Mouse (Mus musculus) heart, adult 9 months (tissue): ENCODE measurements around the gene Rasal1.

ENCODE experiments used
- DNase-seq, 2 experiments: peaks; one replicate each; pipeline ENCODE4 v3.0.0; 2022; ENCODE audit warnings: low spot score in 2 of 2

The Rasal1 gene

GRCm38 (mm10) chr5:120653873-120654272, 5.3 kb downstream of the Rasal1 start:
- DNase-seq, result no peak

GRCm38 (mm10) chr5:120656281-120656751, 7.7 kb downstream of the Rasal1 start:
- no peak for DNase-seq

- DNase-seq, result no peak
Observed at GRCm38 (mm10) chr5:120660816-120661215, 12.2 kb downstream of the Rasal1 start.

- no peak for DNase-seq
Observed at GRCm38 (mm10) chr5:120664888-120665287, 16.3 kb downstream of the Rasal1 start.

GRCm38 (mm10) chr5:120668761-120669160, 20.1 kb downstream of the Rasal1 start:
- no peak for DNase-seq

- no peak for DNase-seq
Observed at GRCm38 (mm10) chr5:120670132-120670531, 21.5 kb downstream of the Rasal1 start.

GRCm38 (mm10) chr5:120671865-120672264, 23.3 kb downstream of the Rasal1 start:
- DNase-seq, result no peak

- peak in 1 of 2 experiments; percentile 30 for DNase-seq
Observed at GRCm38 (mm10) chr5:120673626-120674025, 25.0 kb downstream of the Rasal1 start.

- DNase-seq, result no peak
Observed at GRCm38 (mm10) chr5:120674229-120675145, 25.9 kb downstream of the Rasal1 start.

- DNase-seq, result no peak
Observed at GRCm38 (mm10) chr5:120677516-120677915, 28.9 kb downstream of the Rasal1 start.

- DNase-seq, result peak; percentile 35 to 44
Observed at GRCm38 (mm10) chr5:120679676-120680555, 31.3 kb downstream of the Rasal1 start.

- no peak for DNase-seq
Observed at GRCm38 (mm10) chr5:120680918-120681317, 32.3 kb downstream of the Rasal1 start.

GRCm38 (mm10) chr5:120682982-120683771, 34.6 kb downstream of the Rasal1 start:
- DNase-seq, result no peak

GRCm38 (mm10) chr5:120685678-120686077, 37.1 kb downstream of the Rasal1 start:
- no peak for DNase-seq

GRCm38 (mm10) chr5:120686749-120687483, 38.3 kb downstream of the Rasal1 start:
- DNase-seq, result no peak

GRCm38 (mm10) chr5:120687484-120687851, 38.9 kb downstream of the Rasal1 start:
- no peak for DNase-seq

GRCm38 (mm10) chr5:120687897-120688296, 39.3 kb downstream of the Rasal1 start:
- no peak for DNase-seq

GRCm38 (mm10) chr5:120688434-120688833, 39.8 kb downstream of the Rasal1 start:
- no peak for DNase-seq

- no peak for DNase-seq
Observed at GRCm38 (mm10) chr5:120690417-120690816, 41.8 kb downstream of the Rasal1 start.

- no peak for DNase-seq
Observed at GRCm38 (mm10) chr5:120692034-120692433, 43.4 kb downstream of the Rasal1 start.
